Mouse (Mus musculus): ENCODE measurements around the gene Kctd21. TPM values are rescaled to one million over a fixed set of nuclear protein-coding genes. Genes with fewer than 3 reads are reported as not detected.

Kctd21 gene
- total and polyA plus RNA-seq, 3 experiments, result 0.19 to 0.81 (median 0.46) TPM

DNA sequence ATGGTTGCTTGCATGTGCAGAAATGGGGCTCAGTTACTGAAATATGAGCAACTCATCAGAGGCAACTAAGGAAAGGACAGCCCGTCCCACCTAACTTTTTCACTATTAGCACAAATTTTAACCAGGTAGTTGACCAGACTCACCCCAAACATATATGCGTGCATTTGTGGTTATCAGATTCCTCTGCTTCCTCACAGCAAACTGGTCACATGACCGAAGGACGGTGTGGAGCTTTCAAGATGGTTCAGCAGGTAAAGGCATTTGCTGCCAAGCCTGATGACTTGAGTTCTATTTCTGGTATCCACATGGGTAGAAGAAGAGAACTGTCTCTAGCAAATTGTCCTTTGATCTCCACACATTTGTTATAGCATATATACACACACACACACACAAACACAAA lies 26.2 kb downstream of the Kctd21 start:
- Histone ChIP-seq H3K4me1 (ENCODE audit: control insufficient read depth in 1 of 2, insufficient read depth in 2 of 2) (peaks cover 18 to 49% of the 10 kb centered on the region in 2 experiments), H3K27ac (ENCODE audit: insufficient read depth, low read depth) (no peak overlapping the region), H3K79me2 (replicated peaks; ENCODE audit: control insufficient read depth, extremely low read depth, insufficient read depth, poor library complexity, severe bottlenecking) (no peaks in the 10 kb centered on the region), H3K9me3 (replicated peaks; ENCODE audit: low read length) (no peaks in the 10 kb centered on the region), H3K27me3 (replicated peaks) (no peaks in the 10 kb centered on the region), H3K36me3 (replicated peaks in 1 of 2; ENCODE audit: control insufficient read depth in 1 of 2, insufficient read depth in 1 of 2, low read length in 1 of 2) (no peaks in the 10 kb centered on the region), H3K4me3 (replicated peaks in 1 of 3; ENCODE audit: low read depth in 2 of 3, low read length in 2 of 3, poor library complexity in 1 of 3) (no peak overlapping the region), H3K9ac (ENCODE audit: insufficient read depth, low read depth) (no peak overlapping the region), H3K4me2 (ENCODE audit: insufficient read depth, low read depth, poor library complexity, severe bottlenecking) (no peak overlapping the region)
- in situ Hi-C loops (cut with MboI; ENCODE audit: low pct_ligation_motif_present, low pct_unique_long_range_greater_than_20kb, low sequenced_read_pairs), result no loop called here
- TF ChIP-seq NELFE (IDR thresholded peaks at IDR 0.05; ENCODE audit: low read depth, low read length) (no peak), NRF1 (IDR thresholded peaks at IDR 0.05; ENCODE audit: low read depth, low read length) (no peak), SIN3A (IDR thresholded peaks at IDR 0.05; ENCODE audit: low read length) (no peak), ETS1 (conservative IDR thresholded peaks at IDR 0.05; ENCODE audit: low read depth, low read length) (no peak), TCF12 (IDR thresholded peaks at IDR 0.05; ENCODE audit: low read depth, low read length) (no peak), HCFC1 (IDR thresholded peaks at IDR 0.05; ENCODE audit: low read depth, low read length) (no peak), ZKSCAN1 (IDR thresholded peaks at IDR 0.05; ENCODE audit: borderline replicate concordance, low read depth, low read length) (no peak), MYC (IDR thresholded peaks at IDR 0.05; ENCODE audit: low read depth, low read length) (no peak), PAX5 (IDR thresholded peaks at IDR 0.05; ENCODE audit: low read length) (no peak), BHLHE40 (IDR thresholded peaks at IDR 0.05; ENCODE audit: low read depth, low read length) (no peak), GABPA (IDR thresholded peaks at IDR 0.05; ENCODE audit: insufficient replicate concordance, low read depth, low read length) (no peak), ZC3H11A (IDR thresholded peaks at IDR 0.05; ENCODE audit: low read depth, low read length) (no peak), UBTF (IDR thresholded peaks at IDR 0.05; ENCODE audit: low read depth, low read length) (no peak)
- no peak for DNase-seq (ENCODE audit: extremely low read depth)
- dilution Hi-C loops (cut with MboI; ENCODE audit: extremely low pct_ligation_motif_present, extremely low pct_unique_long_range_greater_than_20kb, low sequenced_read_pairs), result no loop called here

DNA sequence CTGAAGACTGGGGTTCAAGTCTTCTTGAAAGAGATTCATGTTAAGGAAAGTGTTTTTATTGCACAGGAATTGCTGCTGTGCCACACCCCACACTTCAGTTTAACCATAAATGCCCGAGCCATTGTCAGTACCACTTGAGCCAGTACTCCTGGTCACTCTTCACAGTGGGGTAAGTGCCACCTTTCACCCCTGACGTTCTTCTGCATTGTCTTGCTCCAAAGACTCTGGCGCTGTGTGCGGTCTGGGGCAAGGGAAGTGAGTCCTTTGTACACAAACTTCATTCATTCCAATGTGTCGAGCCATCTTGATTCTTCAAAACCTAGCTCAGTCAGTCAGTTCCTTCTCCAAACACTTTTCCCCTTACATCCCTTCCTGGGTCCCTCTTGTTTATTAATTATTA lies 28.0 kb downstream of the Kctd21 start:
- TF ChIP-seq IRF4 (IDR thresholded peaks at IDR 0.05; ENCODE audit: low read depth, low read length) (no peak), ZNF384 (IDR thresholded peaks at IDR 0.05; ENCODE audit: low read depth, low read length) (no peak), EP300 (IDR thresholded peaks at IDR 0.05; ENCODE audit: low read length) (no peak), MYC (IDR thresholded peaks at IDR 0.05; ENCODE audit: low read depth, low read length) (no peak), ETS1 (conservative IDR thresholded peaks at IDR 0.05; ENCODE audit: low read depth, low read length) (no peak), SIN3A (IDR thresholded peaks at IDR 0.05; ENCODE audit: low read length) (no peak), NELFE (IDR thresholded peaks at IDR 0.05; ENCODE audit: low read depth, low read length) (no peak), HCFC1 (IDR thresholded peaks at IDR 0.05; ENCODE audit: low read depth, low read length) (no peak), ELF1 (IDR thresholded peaks at IDR 0.05; ENCODE audit: low read depth, low read length) (no peak), JUN (IDR thresholded peaks at IDR 0.05; ENCODE audit: insufficient read depth, low read depth, low read length) (no peak)
- Histone ChIP-seq H3K4me3 (replicated peaks in 1 of 3; ENCODE audit: low read depth in 2 of 3, low read length in 2 of 3, poor library complexity in 1 of 3) (no peak overlapping the region), H3K27ac (ENCODE audit: insufficient read depth, low read depth) (no peak overlapping the region), H3K4me1 (ENCODE audit: control insufficient read depth in 1 of 2, insufficient read depth in 2 of 2) (peaks cover 8 to 31% of the 10 kb centered on the region in 2 experiments), H3K27me3 (replicated peaks) (no peaks in the 10 kb centered on the region), H3K4me2 (ENCODE audit: insufficient read depth, low read depth, poor library complexity, severe bottlenecking) (no peak overlapping the region), H3K9me3 (replicated peaks; ENCODE audit: low read length) (no peaks in the 10 kb centered on the region), H3K79me2 (replicated peaks; ENCODE audit: control insufficient read depth, extremely low read depth, insufficient read depth, poor library complexity, severe bottlenecking) (no peaks in the 10 kb centered on the region), H3K9ac (ENCODE audit: insufficient read depth, low read depth) (no peak overlapping the region), H3K36me3 (replicated peaks in 1 of 2; ENCODE audit: control insufficient read depth in 1 of 2, insufficient read depth in 1 of 2, low read length in 1 of 2) (no peaks in the 10 kb centered on the region)
- no peak for DNase-seq (ENCODE audit: extremely low read depth)
- dilution Hi-C loops (cut with MboI; ENCODE audit: extremely low pct_ligation_motif_present, extremely low pct_unique_long_range_greater_than_20kb, low sequenced_read_pairs) (no loop called here), in situ Hi-C loops (cut with MboI; ENCODE audit: low pct_ligation_motif_present, low pct_unique_long_range_greater_than_20kb, low sequenced_read_pairs) (no loop called here)
